Mouse (Mus musculus): Measurements from ENCODE around the gene Col13a1. TPM values are rescaled to one million over a fixed set of nuclear protein-coding genes. Genes with fewer than 3 reads are reported as not detected.
A peak's percentile ranks its signal among the peaks of the same experiment; 100 is the strongest.

Col13a1 gene
- polyA plus RNA-seq, 2 experiments = 5.5 to 10.2 TPM

DNA sequence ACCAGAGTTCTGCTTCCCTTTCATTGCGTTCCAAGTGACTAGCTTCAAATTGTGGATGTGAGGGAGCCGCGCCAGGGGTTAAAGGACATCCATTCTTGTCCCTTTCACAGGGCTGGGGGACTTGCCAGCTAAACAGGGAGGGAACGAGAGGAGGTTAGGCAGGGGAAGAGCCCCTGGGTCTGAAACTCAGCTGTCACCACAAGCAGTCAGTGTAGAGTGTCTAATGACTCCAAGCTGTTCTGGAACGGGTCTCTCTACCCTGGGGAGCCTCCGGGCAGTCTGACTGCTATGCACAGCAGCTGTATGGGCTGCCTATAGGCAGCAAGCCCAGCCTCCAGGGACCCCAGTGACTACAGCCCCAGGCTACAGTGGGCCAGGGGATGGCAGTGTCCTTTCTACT lies 38.0 kb upstream of the Col13a1 start:
- no peak overlapping the region for H3K27ac ChIP-seq (replicated peaks; ENCODE audit: low read depth, low read length)
- peak; percentile 67 for DNase-seq (ENCODE audit: low spot score)

GRCm38 (mm10) chr10:62013190-62013589 lies 34.3 kb upstream of the Col13a1 start:
- Histone ChIP-seq H3K9ac (ENCODE audit: low read depth, low read length, severe bottlenecking) (no peak overlapping the region), H3K27ac (replicated peaks; ENCODE audit: low read depth, low read length) (no peak overlapping the region), H3K4me1 (ENCODE audit: control insufficient read depth, insufficient read depth, low read length) (no peaks in the 10 kb centered on the region), H3K27me3 (ENCODE audit: control insufficient read depth, insufficient read depth, low read length) (no peaks in the 10 kb centered on the region), H3K9me3 (ENCODE audit: control insufficient read depth, low read length) (no peaks in the 10 kb centered on the region), H3K36me3 (ENCODE audit: control insufficient read depth, insufficient read depth, low read length) (no peaks in the 10 kb centered on the region), H3K4me3 (replicated peaks; ENCODE audit: low read length) (no peak overlapping the region), H3K4me2 (replicated peaks; ENCODE audit: low read depth, low read length, severe bottlenecking) (no peak overlapping the region)
- ATAC-seq (ENCODE audit: low FRiP score, low read depth) = no peak
- no peak for TF ChIP-seq POLR2A (IDR thresholded peaks at IDR 0.05; ENCODE audit: borderline replicate concordance, extremely low read depth, insufficient read depth, insufficient read length)
- DNase-seq (ENCODE audit: low spot score) = no peak
- 88% methylated on average over 5 of the region's 5 CpGs for WGBS

More for the DNA sequence above, 38.0 kb upstream of the Col13a1 start:
- H3K27me3 ChIP-seq (ENCODE audit: control insufficient read depth, insufficient read depth, low read length) = no peaks in the 10 kb centered on the region
- H3K4me2 ChIP-seq (replicated peaks; ENCODE audit: low read depth, low read length, severe bottlenecking) = no peak overlapping the region
- H3K36me3 ChIP-seq (ENCODE audit: control insufficient read depth, insufficient read depth, low read length) = no peaks in the 10 kb centered on the region
- no peak overlapping the region for H3K4me3 ChIP-seq (replicated peaks; ENCODE audit: low read length)
- WGBS = 50% methylated on average over 6 of the region's 6 CpGs
- no peak for TF ChIP-seq POLR2A (IDR thresholded peaks at IDR 0.05; ENCODE audit: borderline replicate concordance, extremely low read depth, insufficient read depth, insufficient read length)
- H3K9me3 ChIP-seq (ENCODE audit: control insufficient read depth, low read length) = no peaks in the 10 kb centered on the region
- no peak overlapping the region for H3K9ac ChIP-seq (ENCODE audit: low read depth, low read length, severe bottlenecking)
- peak; percentile 78; the same call in 1 of the 2 replicates for ATAC-seq (ENCODE audit: low FRiP score, low read depth)
- H3K4me1 ChIP-seq (ENCODE audit: control insufficient read depth, insufficient read depth, low read length) = no peaks in the 10 kb centered on the region

DNA sequence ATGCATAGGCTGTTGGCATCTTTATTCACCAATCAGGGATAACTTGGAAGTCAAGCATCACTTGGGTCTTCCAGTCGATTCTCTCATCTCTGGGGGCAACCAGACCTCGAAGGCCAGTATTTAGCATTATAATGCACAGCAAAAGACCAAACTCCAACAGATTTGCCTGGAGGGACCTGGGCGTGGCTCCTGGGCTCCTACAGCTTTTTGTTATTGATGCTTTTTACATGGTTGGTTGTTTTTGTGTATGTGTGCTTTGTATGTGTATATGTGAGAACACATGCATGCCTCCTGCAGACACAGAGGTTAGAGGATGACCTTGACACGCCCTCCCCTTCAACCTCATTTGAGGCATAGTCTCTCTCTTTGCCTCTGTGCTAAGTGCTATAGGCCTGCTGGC lies 33.5 kb upstream of the Col13a1 start:
- no peak overlapping the region for H3K9ac ChIP-seq (ENCODE audit: low read depth, low read length, severe bottlenecking)
- no peaks in the 10 kb centered on the region for H3K36me3 ChIP-seq (ENCODE audit: control insufficient read depth, insufficient read depth, low read length)
- H3K27me3 ChIP-seq (ENCODE audit: control insufficient read depth, insufficient read depth, low read length) = no peaks in the 10 kb centered on the region
- 79% methylated on average over 4 of the region's 4 CpGs for WGBS
- H3K4me2 ChIP-seq (replicated peaks; ENCODE audit: low read depth, low read length, severe bottlenecking) = no peak overlapping the region
- DNase-seq (ENCODE audit: low spot score) = no peak
- no peak overlapping the region for H3K27ac ChIP-seq (replicated peaks; ENCODE audit: low read depth, low read length)
- no peak for ATAC-seq (ENCODE audit: low FRiP score, low read depth)
- no peaks in the 10 kb centered on the region for H3K9me3 ChIP-seq (ENCODE audit: control insufficient read depth, low read length)
- H3K4me1 ChIP-seq (ENCODE audit: control insufficient read depth, insufficient read depth, low read length) = no peaks in the 10 kb centered on the region
- TF ChIP-seq POLR2A (IDR thresholded peaks at IDR 0.05; ENCODE audit: borderline replicate concordance, extremely low read depth, insufficient read depth, insufficient read length) = no peak
- H3K4me3 ChIP-seq (replicated peaks; ENCODE audit: low read length) = no peak overlapping the region

- no peak overlapping the region for H3K9ac ChIP-seq (ENCODE audit: low read depth, low read length, severe bottlenecking)
- no peak for TF ChIP-seq POLR2A (IDR thresholded peaks at IDR 0.05; ENCODE audit: borderline replicate concordance, extremely low read depth, insufficient read depth, insufficient read length)
- no peaks in the 10 kb centered on the region for H3K36me3 ChIP-seq (ENCODE audit: control insufficient read depth, insufficient read depth, low read length)
- ATAC-seq (ENCODE audit: low FRiP score, low read depth) = no peak
- no peaks in the 10 kb centered on the region for H3K9me3 ChIP-seq (ENCODE audit: control insufficient read depth, low read length)
- no peaks in the 10 kb centered on the region for H3K4me1 ChIP-seq (ENCODE audit: control insufficient read depth, insufficient read depth, low read length)
- no peak overlapping the region for H3K27ac ChIP-seq (replicated peaks; ENCODE audit: low read depth, low read length)
- no peak for DNase-seq (ENCODE audit: low spot score)
- no peak overlapping the region for H3K4me3 ChIP-seq (replicated peaks; ENCODE audit: low read length)
- WGBS = 65% methylated on average over 6 of the region's 6 CpGs
- H3K4me2 ChIP-seq (replicated peaks; ENCODE audit: low read depth, low read length, severe bottlenecking) = no peak overlapping the region
- H3K27me3 ChIP-seq (ENCODE audit: control insufficient read depth, insufficient read depth, low read length) = no peaks in the 10 kb centered on the region
Observed at GRCm38 (mm10) chr10:62009981-62010500, 31.1 kb upstream of the Col13a1 start.

DNA sequence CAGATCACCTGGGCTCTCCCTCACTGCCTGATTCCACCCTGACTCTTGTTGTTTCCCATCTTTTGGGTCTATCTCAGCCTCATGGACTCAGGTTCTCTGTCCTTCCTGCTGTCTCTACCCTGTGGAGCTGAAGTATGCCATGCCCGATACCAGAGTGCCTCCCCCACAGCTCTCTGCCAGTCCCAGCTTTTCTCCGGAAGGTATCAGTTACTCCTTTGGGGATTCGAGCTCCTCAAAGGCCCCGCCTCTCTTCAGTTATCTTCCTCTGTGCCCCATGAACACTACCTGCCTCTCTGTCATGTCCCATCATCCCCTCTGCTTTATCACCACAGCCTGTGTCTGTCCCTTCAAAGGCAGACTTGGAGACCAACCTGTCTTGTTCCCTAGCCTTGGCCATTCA lies 29.1 kb upstream of the Col13a1 start:
- H3K4me1 ChIP-seq (ENCODE audit: control insufficient read depth, insufficient read depth, low read length) = no peaks in the 10 kb centered on the region
- H3K9ac ChIP-seq (ENCODE audit: low read depth, low read length, severe bottlenecking) = no peak overlapping the region
- TF ChIP-seq POLR2A (IDR thresholded peaks at IDR 0.05; ENCODE audit: borderline replicate concordance, extremely low read depth, insufficient read depth, insufficient read length) = no peak
- H3K27ac ChIP-seq (replicated peaks; ENCODE audit: low read depth, low read length) = no peak overlapping the region
- WGBS = 83% methylated on average over 4 of the region's 4 CpGs
- H3K4me2 ChIP-seq (replicated peaks; ENCODE audit: low read depth, low read length, severe bottlenecking) = no peak overlapping the region
- no peak overlapping the region for H3K4me3 ChIP-seq (replicated peaks; ENCODE audit: low read length)
- no peaks in the 10 kb centered on the region for H3K36me3 ChIP-seq (ENCODE audit: control insufficient read depth, insufficient read depth, low read length)
- no peaks in the 10 kb centered on the region for H3K9me3 ChIP-seq (ENCODE audit: control insufficient read depth, low read length)
- H3K27me3 ChIP-seq (ENCODE audit: control insufficient read depth, insufficient read depth, low read length) = no peaks in the 10 kb centered on the region
- DNase-seq (ENCODE audit: low spot score) = no peak
- no peak for ATAC-seq (ENCODE audit: low FRiP score, low read depth)

DNA sequence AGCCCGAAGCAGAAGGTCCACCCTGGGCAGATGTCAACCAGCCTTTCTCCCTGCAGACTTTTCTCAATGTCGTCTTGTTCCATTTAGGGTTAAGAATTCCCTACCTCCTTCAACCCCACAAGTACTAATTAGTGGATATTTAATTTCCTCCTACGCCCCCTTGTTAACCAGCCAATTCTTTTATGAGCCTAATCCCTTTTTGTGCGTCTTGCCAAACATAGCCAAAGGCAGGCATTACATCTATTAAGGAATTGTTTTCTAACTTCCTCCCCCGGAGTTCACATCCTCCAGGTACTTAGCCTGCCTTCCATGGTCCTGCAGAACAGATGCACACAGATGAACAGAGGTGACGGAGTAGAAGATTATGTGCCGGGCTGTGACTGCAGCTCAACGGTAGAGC lies 27.5 kb upstream of the Col13a1 start:
- Histone ChIP-seq H3K9ac (ENCODE audit: low read depth, low read length, severe bottlenecking) (no peak overlapping the region), H3K27ac (replicated peaks; ENCODE audit: low read depth, low read length) (no peak overlapping the region), H3K27me3 (ENCODE audit: control insufficient read depth, insufficient read depth, low read length) (no peaks in the 10 kb centered on the region), H3K36me3 (ENCODE audit: control insufficient read depth, insufficient read depth, low read length) (no peaks in the 10 kb centered on the region), H3K4me3 (replicated peaks; ENCODE audit: low read length) (no peak overlapping the region), H3K9me3 (ENCODE audit: control insufficient read depth, low read length) (no peaks in the 10 kb centered on the region), H3K4me2 (replicated peaks; ENCODE audit: low read depth, low read length, severe bottlenecking) (no peak overlapping the region), H3K4me1 (ENCODE audit: control insufficient read depth, insufficient read depth, low read length) (no peaks in the 10 kb centered on the region)
- TF ChIP-seq POLR2A (IDR thresholded peaks at IDR 0.05; ENCODE audit: borderline replicate concordance, extremely low read depth, insufficient read depth, insufficient read length) = no peak
- ATAC-seq (ENCODE audit: low FRiP score, low read depth) = no peak
- 23% methylated on average over 8 of the region's 8 CpGs for WGBS
- no peak for DNase-seq (ENCODE audit: low spot score)

Data from limb, embryonic 14.5 days (tissue).